Mouse (Mus musculus): ENCODE data around the gene Dnaic1. TPM values are rescaled to one million over a fixed set of nuclear protein-coding genes. Genes with fewer than 3 reads are reported as not detected.

Gene Dnaic1
- polyA plus RNA-seq (2021), result 0.40 TPM

- no peaks in the 10 kb centered on the region for H3K27me3 ChIP-seq
- peak; percentile 95 for ATAC-seq
- in situ Hi-C loops (cut with MboI; ENCODE audit: low pct_unique_long_range_greater_than_20kb), result loop anchor here (5.0 kb wide), 1 partner anchor 43 kb away; no protein-coding TSS in a partner anchor
- TF ChIP-seq CTCF (IDR thresholded peaks at IDR 0.05), result no peak
- peak; percentile 86 for DNase-seq (ENCODE audit: low read depth, low spot score)
- ChIA-PET POLR2A (no interaction called here), CTCF (interaction anchor here (1.1 to 2.0 kb wide), 2 partner anchors 45 to 99 kb away, joined by 3 to 4 read pairs; no protein-coding TSS in a partner anchor)
Observed at GRCm38 (mm10) chr4:41569411-41569885, at the start of gene Dnaic1, which contains the start of gene Fam219a. Dnaic1 (plus strand) TSS chr4:41569775. Fam219a (minus strand) TSS chr4:41569538.

- ATAC-seq (no peak), DNase-seq (ENCODE audit: low read depth, low spot score) (no peak)
- ChIA-PET CTCF (no interaction called here), POLR2A (no interaction called here)
- no peaks in the 10 kb centered on the region for H3K27me3 ChIP-seq
- TF ChIP-seq CTCF (IDR thresholded peaks at IDR 0.05), result no peak
- in situ Hi-C loops (cut with MboI; ENCODE audit: low pct_unique_long_range_greater_than_20kb), result no loop called here
Observed at GRCm38 (mm10) chr4:41520641-41521040, 48.9 kb upstream of the Dnaic1 start.

- no peaks in the 10 kb centered on the region for H3K27me3 ChIP-seq
- in situ Hi-C loops (cut with MboI; ENCODE audit: low pct_unique_long_range_greater_than_20kb), result no loop called here
- no peak for TF ChIP-seq CTCF (IDR thresholded peaks at IDR 0.05)
- ChIA-PET CTCF (interaction anchor here (0.7 to 2.6 kb wide), 20 partner anchors 9 to 215 kb away, joined by 3 to 12 read pairs (median 4); partner anchors contain the start of gene AI464131), POLR2A (interaction anchor here (1.5 kb wide), 1 partner anchor 53 kb away, joined by 5 read pairs; no protein-coding TSS in a partner anchor)
- peak; percentile 60 for DNase-seq (ENCODE audit: low read depth, low spot score)
- peak; percentile 63 for ATAC-seq
Observed at GRCm38 (mm10) chr4:41522136-41522535, 47.4 kb upstream of the Dnaic1 start.

GRCm38 (mm10) chr4:41522788-41523187 lies 46.8 kb upstream of the Dnaic1 start:
- CTCF ChIA-PET, result interaction anchor here (0.7 to 2.6 kb wide), 25 partner anchors 9 to 214 kb away, joined by 3 to 12 read pairs (median 4); partner anchors contain the start of genes AI464131, Kif24 and Nudt2
- POLR2A ChIA-PET, result interaction anchor here (1.5 kb wide), 1 partner anchor 53 kb away, joined by 5 read pairs; no protein-coding TSS in a partner anchor
- DNase-seq (ENCODE audit: low read depth, low spot score) (no peak), ATAC-seq (no peak)
- no peak for TF ChIP-seq CTCF (IDR thresholded peaks at IDR 0.05)
- in situ Hi-C loops (cut with MboI; ENCODE audit: low pct_unique_long_range_greater_than_20kb), result no loop called here
- H3K27me3 ChIP-seq, result no peaks in the 10 kb centered on the region

- ChIA-PET POLR2A (no interaction called here), CTCF (interaction anchor here (0.8 to 2.6 kb wide), 15 partner anchors 13 to 213 kb away, joined by 3 to 12 read pairs (median 5); partner anchors contain the start of genes Kif24 and Nudt2)
- DNase-seq (ENCODE audit: low read depth, low spot score) (no peak), ATAC-seq (no peak)
- in situ Hi-C loops (cut with MboI; ENCODE audit: low pct_unique_long_range_greater_than_20kb), result no loop called here
- no peak for TF ChIP-seq CTCF (IDR thresholded peaks at IDR 0.05)
- no peaks in the 10 kb centered on the region for H3K27me3 ChIP-seq
Observed at GRCm38 (mm10) chr4:41523839-41524238, 45.7 kb upstream of the Dnaic1 start.

- H3K27me3 ChIP-seq, result no peaks in the 10 kb centered on the region
- no peak for TF ChIP-seq CTCF (IDR thresholded peaks at IDR 0.05)
- POLR2A ChIA-PET, result no interaction called here
- CTCF ChIA-PET, result interaction anchor here (1.0 to 1.5 kb wide), 2 partner anchors 56 to 128 kb away, joined by 3 to 5 read pairs; no protein-coding TSS in a partner anchor
- in situ Hi-C loops (cut with MboI; ENCODE audit: low pct_unique_long_range_greater_than_20kb), result loop anchor here (5.0 kb wide), 1 partner anchor 87 kb away; no protein-coding TSS in a partner anchor
- ATAC-seq (no peak), DNase-seq (ENCODE audit: low read depth, low spot score) (no peak)
Observed at GRCm38 (mm10) chr4:41524829-41525228, 44.7 kb upstream of the Dnaic1 start.

GRCm38 (mm10) chr4:41526553-41526952 lies 43.0 kb upstream of the Dnaic1 start:
- ATAC-seq (no peak), DNase-seq (ENCODE audit: low read depth, low spot score) (no peak)
- POLR2A ChIA-PET, result no interaction called here
- no peaks in the 10 kb centered on the region for H3K27me3 ChIP-seq
- CTCF ChIA-PET, result interaction anchor here (2.7 kb wide), 1 partner anchor 58 kb away, joined by 10 read pairs; no protein-coding TSS in a partner anchor
- in situ Hi-C loops (cut with MboI; ENCODE audit: low pct_unique_long_range_greater_than_20kb), result loop anchor here (5.0 kb wide), 1 partner anchor 86 kb away; no protein-coding TSS in a partner anchor
- TF ChIP-seq CTCF (IDR thresholded peaks at IDR 0.05), result no peak

GRCm38 (mm10) chr4:41527076-41527475 lies 42.5 kb upstream of the Dnaic1 start:
- no peaks in the 10 kb centered on the region for H3K27me3 ChIP-seq
- no peak for TF ChIP-seq CTCF (IDR thresholded peaks at IDR 0.05)
- ATAC-seq (no peak), DNase-seq (ENCODE audit: low read depth, low spot score) (no peak)
- in situ Hi-C loops (cut with MboI; ENCODE audit: low pct_unique_long_range_greater_than_20kb), result loop anchor here (5.0 kb wide), 1 partner anchor 85 kb away; no protein-coding TSS in a partner anchor
- POLR2A ChIA-PET, result no interaction called here
- CTCF ChIA-PET, result interaction anchor here (1.1 to 2.7 kb wide), 2 partner anchors 59 to 181 kb away, joined by 3 to 10 read pairs; no protein-coding TSS in a partner anchor

GRCm38 (mm10) chr4:41527996-41528395 lies 41.6 kb upstream of the Dnaic1 start:
- DNase-seq (ENCODE audit: low read depth, low spot score), result peak; percentile 84
- ChIA-PET POLR2A (no interaction called here), CTCF (interaction anchor here (1.1 to 2.7 kb wide), 2 partner anchors 59 to 180 kb away, joined by 3 to 10 read pairs; no protein-coding TSS in a partner anchor)
- peak; percentile 81 for ATAC-seq
- TF ChIP-seq CTCF (IDR thresholded peaks at IDR 0.05), result no peak
- in situ Hi-C loops (cut with MboI; ENCODE audit: low pct_unique_long_range_greater_than_20kb), result loop anchor here (5.0 kb wide), 1 partner anchor 84 kb away; no protein-coding TSS in a partner anchor
- no peaks in the 10 kb centered on the region for H3K27me3 ChIP-seq

GRCm38 (mm10) chr4:41532420-41532819 lies 37.2 kb upstream of the Dnaic1 start:
- ATAC-seq, result no peak
- no peaks in the 10 kb centered on the region for H3K27me3 ChIP-seq
- no peak for TF ChIP-seq CTCF (IDR thresholded peaks at IDR 0.05)
- DNase-seq (ENCODE audit: low read depth, low spot score), result no peak
- POLR2A ChIA-PET, result no interaction called here
- in situ Hi-C loops (cut with MboI; ENCODE audit: low pct_unique_long_range_greater_than_20kb), result no loop called here
- CTCF ChIA-PET, result no interaction called here

GRCm38 (mm10) chr4:41534866-41535265 lies 34.7 kb upstream of the Dnaic1 start:
- DNase-seq (ENCODE audit: low read depth, low spot score), result peak; percentile 61
- H3K27me3 ChIP-seq, result no peaks in the 10 kb centered on the region
- no peak for TF ChIP-seq CTCF (IDR thresholded peaks at IDR 0.05)
- peak; percentile 94 for ATAC-seq
- ChIA-PET CTCF (interaction anchor here (1.1 to 1.5 kb wide), 2 partner anchors 18 to 81 kb away, joined by 3 to 5 read pairs; no protein-coding TSS in a partner anchor), POLR2A (no interaction called here)
- in situ Hi-C loops (cut with MboI; ENCODE audit: low pct_unique_long_range_greater_than_20kb), result no loop called here
